Mouse (Mus musculus): ENCODE measurements around the gene Ifit1bl1. TPM values are rescaled to one million over a fixed set of nuclear protein-coding genes. Genes with fewer than 3 reads are reported as not detected.
"Not testable (repeated sequence)": the region's sequence is repeated elsewhere in the genome, so short reads cannot be mapped to it uniquely, and the experiment has no call there.

The Ifit1bl1 gene
- 1.1 and 1.4 TPM in 2 replicates for polyA plus RNA-seq (2015; fragmentation: Nextera tagmentation; extraction: Ambion mirVana)

- H3K9me3 ChIP-seq; H3K36me3 ChIP-seq; H3K27me3 ChIP-seq; H3K27ac ChIP-seq (replicated peaks); H3K4me3 ChIP-seq; ATAC-seq (ENCODE audit: low FRiP score, low read depth); H3K9ac ChIP-seq; H3K4me1 ChIP-seq (replicated peaks); H3K4me2 ChIP-seq: not testable (repeated sequence)
- 58% methylated on average over 1 of the region's 1 CpGs for WGBS
Observed at GRCm38 (mm10) chr19:34601888-34602287, at the start of gene Ifit1bl1. TSS of gene Ifit1bl1 (minus strand) at chr19:34601956.

GRCm38 (mm10) chr19:34650997-34651396 lies 49.2 kb upstream of the Ifit1bl1 start:
- H3K27me3 ChIP-seq, result no peaks in the 10 kb centered on the region
- no peaks in the 10 kb centered on the region for H3K36me3 ChIP-seq
- no peak overlapping the region for H3K27ac ChIP-seq (replicated peaks)
- no peaks in the 10 kb centered on the region for H3K4me1 ChIP-seq (replicated peaks)
- no peak overlapping the region for H3K4me3 ChIP-seq
- no peak overlapping the region for H3K4me2 ChIP-seq
- H3K9ac ChIP-seq, result no peak overlapping the region
- H3K9me3 ChIP-seq, result no peaks in the 10 kb centered on the region
- ATAC-seq (ENCODE audit: low FRiP score, low read depth), result no peak
- 95% methylated on average over 6 of the region's 6 CpGs for WGBS

- Histone ChIP-seq H3K9ac (no peak overlapping the region), H3K36me3 (no peaks in the 10 kb centered on the region), H3K27ac (replicated peaks) (no peak overlapping the region), H3K9me3 (no peaks in the 10 kb centered on the region), H3K4me2 (no peak overlapping the region), H3K4me1 (replicated peaks) (no peaks in the 10 kb centered on the region), H3K4me3 (no peak overlapping the region), H3K27me3 (no peaks in the 10 kb centered on the region)
- no peak for ATAC-seq (ENCODE audit: low FRiP score, low read depth)
- 90% methylated on average over 3 of the region's 3 CpGs for WGBS
Observed at GRCm38 (mm10) chr19:34650276-34650675, 48.5 kb upstream of the Ifit1bl1 start.

GRCm38 (mm10) chr19:34647630-34648029 lies 45.9 kb upstream of the Ifit1bl1 start:
- not testable (repeated sequence) for H3K4me3 ChIP-seq; ATAC-seq (ENCODE audit: low FRiP score, low read depth)

GRCm38 (mm10) chr19:34642616-34643015 lies 40.9 kb upstream of the Ifit1bl1 start:
- H3K9me3 ChIP-seq, result no peaks in the 10 kb centered on the region
- H3K9ac ChIP-seq, result no peak overlapping the region
- H3K27ac ChIP-seq (replicated peaks), result no peak overlapping the region
- H3K4me3 ChIP-seq, result no peak overlapping the region
- no peaks in the 10 kb centered on the region for H3K36me3 ChIP-seq
- H3K4me1 ChIP-seq (replicated peaks), result no peaks in the 10 kb centered on the region
- no peak overlapping the region for H3K4me2 ChIP-seq
- H3K27me3 ChIP-seq, result no peaks in the 10 kb centered on the region
- ATAC-seq (ENCODE audit: low FRiP score, low read depth), result no peak
- 81% methylated on average over 5 of the region's 5 CpGs for WGBS

More at GRCm38 (mm10) chr19:34647630-34648029, 45.9 kb upstream of the Ifit1bl1 start:
- not testable (repeated sequence) for H3K9me3 ChIP-seq; H3K27me3 ChIP-seq; H3K36me3 ChIP-seq; H3K4me2 ChIP-seq; H3K27ac ChIP-seq (replicated peaks); H3K9ac ChIP-seq; H3K4me1 ChIP-seq (replicated peaks)
- 88% methylated on average over 8 of the region's 8 CpGs for WGBS

GRCm38 (mm10) chr19:34640623-34641022 lies 38.9 kb upstream of the Ifit1bl1 start, which contains the start of the genes Ifit1bl2 and Ifit1:
TSS of gene Ifit1bl2 (minus strand) at chr19:34640743.
TSS of gene Ifit1 (plus strand) at chr19:34640871.
- Histone ChIP-seq H3K4me2 (no peak within 1 kb of the TSS), H3K36me3 (no peaks in the 10 kb centered on the region), H3K9me3 (no peaks in the 10 kb centered on the region), H3K27me3 (no peaks in the 10 kb centered on the region), H3K9ac (no peak within 1 kb of the TSS), H3K4me3 (no peak within 1 kb of the TSS), H3K27ac (replicated peaks) (no peak within 1 kb of the TSS), H3K4me1 (replicated peaks) (no peaks in the 10 kb centered on the region)
- WGBS, result 69% methylated on average over 4 of the region's 4 CpGs
- no peak for ATAC-seq (ENCODE audit: low FRiP score, low read depth)

- Histone ChIP-seq H3K27me3 (no peaks in the 10 kb centered on the region), H3K9me3 (no peaks in the 10 kb centered on the region), H3K4me3 (no peak overlapping the region), H3K27ac (replicated peaks) (no peak overlapping the region), H3K9ac (no peak overlapping the region), H3K4me1 (replicated peaks) (no peaks in the 10 kb centered on the region), H3K36me3 (no peaks in the 10 kb centered on the region), H3K4me2 (no peak overlapping the region)
- 8% methylated on average over 3 of the region's 3 CpGs for WGBS
- no peak for ATAC-seq (ENCODE audit: low FRiP score, low read depth)
Observed at GRCm38 (mm10) chr19:34636933-34637557, 35.3 kb upstream of the Ifit1bl1 start.

GRCm38 (mm10) chr19:34633484-34633883 lies 31.7 kb upstream of the Ifit1bl1 start:
- Histone ChIP-seq H3K27me3 (no peaks in the 10 kb centered on the region), H3K36me3 (no peaks in the 10 kb centered on the region), H3K9me3 (no peaks in the 10 kb centered on the region), H3K4me1 (replicated peaks) (no peaks in the 10 kb centered on the region), H3K4me3 (no peak overlapping the region), H3K4me2 (no peak overlapping the region), H3K9ac (no peak overlapping the region), H3K27ac (replicated peaks) (no peak overlapping the region)
- WGBS, result 80% methylated on average over 2 of the region's 2 CpGs
- ATAC-seq (ENCODE audit: low FRiP score, low read depth), result no peak

- H3K4me2 ChIP-seq, result no peak overlapping the region
- H3K27ac ChIP-seq (replicated peaks), result no peak overlapping the region
- no peak for ATAC-seq (ENCODE audit: low FRiP score, low read depth)
- no peaks in the 10 kb centered on the region for H3K4me1 ChIP-seq (replicated peaks)
- no peaks in the 10 kb centered on the region for H3K9me3 ChIP-seq
- no peak overlapping the region for H3K4me3 ChIP-seq
- H3K9ac ChIP-seq, result no peak overlapping the region
- no peaks in the 10 kb centered on the region for H3K36me3 ChIP-seq
- no peaks in the 10 kb centered on the region for H3K27me3 ChIP-seq
Observed at GRCm38 (mm10) chr19:34631487-34631886, 29.7 kb upstream of the Ifit1bl1 start.

GRCm38 (mm10) chr19:34627496-34627895 lies 25.7 kb upstream of the Ifit1bl1 start:
- H3K27me3 ChIP-seq, result no peaks in the 10 kb centered on the region
- ATAC-seq (ENCODE audit: low FRiP score, low read depth), result no peak
- H3K9ac ChIP-seq, result no peak overlapping the region
- no peaks in the 10 kb centered on the region for H3K4me1 ChIP-seq (replicated peaks)
- H3K36me3 ChIP-seq, result no peaks in the 10 kb centered on the region
- no peak overlapping the region for H3K4me3 ChIP-seq
- H3K4me2 ChIP-seq, result no peak overlapping the region
- H3K9me3 ChIP-seq, result no peaks in the 10 kb centered on the region
- no peak overlapping the region for H3K27ac ChIP-seq (replicated peaks)
- 84% methylated on average over 2 of the region's 2 CpGs for WGBS

GRCm38 (mm10) chr19:34624663-34625062 lies 22.9 kb upstream of the Ifit1bl1 start:
- Histone ChIP-seq H3K36me3 (no peaks in the 10 kb centered on the region), H3K27me3 (no peaks in the 10 kb centered on the region), H3K4me1 (replicated peaks) (no peaks in the 10 kb centered on the region), H3K4me3 (no peak overlapping the region), H3K9ac (no peak overlapping the region), H3K9me3 (no peaks in the 10 kb centered on the region), H3K27ac (replicated peaks) (no peak overlapping the region), H3K4me2 (no peak overlapping the region)
- no peak for ATAC-seq (ENCODE audit: low FRiP score, low read depth)
- 87% methylated on average over 4 of the region's 4 CpGs for WGBS

GRCm38 (mm10) chr19:34623781-34624180 lies 22.0 kb upstream of the Ifit1bl1 start:
- Histone ChIP-seq H3K4me2 (no peak overlapping the region), H3K36me3 (no peaks in the 10 kb centered on the region), H3K9ac (no peak overlapping the region), H3K4me3 (no peak overlapping the region), H3K27me3 (no peaks in the 10 kb centered on the region), H3K27ac (replicated peaks) (no peak overlapping the region), H3K4me1 (replicated peaks) (no peaks in the 10 kb centered on the region), H3K9me3 (no peaks in the 10 kb centered on the region)
- no peak for ATAC-seq (ENCODE audit: low FRiP score, low read depth)
- WGBS, result 95% methylated on average over 6 of the region's 6 CpGs

- Histone ChIP-seq H3K27ac (replicated peaks) (no peak overlapping the region), H3K4me1 (replicated peaks) (no peaks in the 10 kb centered on the region), H3K36me3 (no peaks in the 10 kb centered on the region), H3K9me3 (no peaks in the 10 kb centered on the region), H3K4me3 (no peak overlapping the region), H3K27me3 (no peaks in the 10 kb centered on the region), H3K9ac (no peak overlapping the region), H3K4me2 (no peak overlapping the region)
- ATAC-seq (ENCODE audit: low FRiP score, low read depth), result no peak
- 91% methylated on average over 5 of the region's 5 CpGs for WGBS
Observed at GRCm38 (mm10) chr19:34620871-34621270, 19.1 kb upstream of the Ifit1bl1 start.

Data from hindbrain, embryonic 15.5 days (tissue).